Mouse (Mus musculus): Measurements from ENCODE around the gene Olfm2. TPM values are rescaled to one million over a fixed set of nuclear protein-coding genes. Genes with fewer than 3 reads are reported as not detected.

Olfm2 gene
- polyA plus RNA-seq (2012; rRNA removed), result 2.0 and 2.3 TPM in 2 replicates

GRCm38 (mm10) chr9:20746017-20746660 is at the start of gene Olfm2:
TSS of gene Olfm2 (minus strand) at chr9:20746349.
- 0 out of 2 replicates have a peak, but pooled peaks cover 2% of the 10 kb centered on the region for H3K4me1 ChIP-seq (ENCODE audit: control insufficient read depth, insufficient read depth, low read length)
- H3K4me3 ChIP-seq (ENCODE audit: insufficient read depth, low read depth, low read length), result peak within 1 kb of the TSS; percentile 11
- WGBS, result 1% methylated on average over 50 of the region's 50 CpGs
- H3K27me3 ChIP-seq (replicated peaks; ENCODE audit: control insufficient read depth, insufficient read depth, low read length), result peaks cover 3% of the 10 kb centered on the region; the same call in 1 of the 2 replicates
- H3K36me3 ChIP-seq (ENCODE audit: control insufficient read depth, insufficient read depth, low read length), result no peaks in the 10 kb centered on the region
- DNase-seq, result no peak
- no peak for TF ChIP-seq CTCF (conservative IDR thresholded peaks at IDR 0.05; ENCODE audit: insufficient read depth, insufficient read length, low read depth, low read length)
- TF ChIP-seq POLR2A (IDR thresholded peaks at IDR 0.05; ENCODE audit: low read depth, low read length), result no peak
- H3K27ac ChIP-seq (ENCODE audit: insufficient read depth, low read depth, low read length), result no peak within 1 kb of the TSS

GRCm38 (mm10) chr9:20794108-20794806 is 48.1 kb upstream of the Olfm2 start:
- peaks cover 4% of the 10 kb centered on the region for H3K4me1 ChIP-seq (ENCODE audit: control insufficient read depth, insufficient read depth, low read length)
- TF ChIP-seq CTCF (conservative IDR thresholded peaks at IDR 0.05; ENCODE audit: insufficient read depth, insufficient read length, low read depth, low read length) (no peak), POLR2A (IDR thresholded peaks at IDR 0.05; ENCODE audit: low read depth, low read length) (no peak)
- H3K4me3 ChIP-seq (ENCODE audit: insufficient read depth, low read depth, low read length), result no peak overlapping the region
- 39% methylated on average over 7 of the region's 7 CpGs for whole genome bisulfite sequencing
- H3K27ac ChIP-seq (ENCODE audit: insufficient read depth, low read depth, low read length), result no peak overlapping the region
- H3K36me3 ChIP-seq (ENCODE audit: control insufficient read depth, insufficient read depth, low read length), result no peaks in the 10 kb centered on the region
- peak; percentile 59 for DNase-seq
- H3K27me3 ChIP-seq (replicated peaks; ENCODE audit: control insufficient read depth, insufficient read depth, low read length), result no peaks in the 10 kb centered on the region

DNA sequence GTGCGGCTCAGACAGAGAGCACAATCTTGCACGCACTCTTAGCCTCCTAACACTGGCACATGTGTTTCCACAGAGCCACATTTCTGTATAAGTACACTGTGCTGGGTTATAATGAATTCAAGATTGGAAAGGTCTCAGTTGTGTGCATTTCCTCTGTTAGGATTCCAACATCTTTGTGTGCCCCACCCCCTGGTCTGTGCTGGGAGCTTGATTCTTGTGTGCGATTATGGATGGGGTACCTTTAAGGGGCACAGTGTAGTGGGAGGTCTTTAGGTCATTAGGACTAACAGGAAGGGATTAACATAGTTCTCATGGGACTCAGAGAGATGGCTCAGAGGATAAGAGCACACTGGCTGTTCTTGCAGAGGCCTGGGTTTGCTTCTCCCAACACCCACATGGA is 44.2 kb upstream of the Olfm2 start:
- 67% methylated on average over 3 of the region's 3 CpGs for WGBS
- Histone ChIP-seq H3K27ac (ENCODE audit: insufficient read depth, low read depth, low read length) (no peak overlapping the region), H3K4me3 (ENCODE audit: insufficient read depth, low read depth, low read length) (no peak overlapping the region), H3K27me3 (replicated peaks; ENCODE audit: control insufficient read depth, insufficient read depth, low read length) (no peaks in the 10 kb centered on the region), H3K4me1 (ENCODE audit: control insufficient read depth, insufficient read depth, low read length) (peaks cover 4% of the 10 kb centered on the region), H3K36me3 (ENCODE audit: control insufficient read depth, insufficient read depth, low read length) (no peaks in the 10 kb centered on the region)
- no peak for DNase-seq
- TF ChIP-seq CTCF (conservative IDR thresholded peaks at IDR 0.05; ENCODE audit: insufficient read depth, insufficient read length, low read depth, low read length) (no peak), POLR2A (IDR thresholded peaks at IDR 0.05; ENCODE audit: low read depth, low read length) (no peak)

DNA sequence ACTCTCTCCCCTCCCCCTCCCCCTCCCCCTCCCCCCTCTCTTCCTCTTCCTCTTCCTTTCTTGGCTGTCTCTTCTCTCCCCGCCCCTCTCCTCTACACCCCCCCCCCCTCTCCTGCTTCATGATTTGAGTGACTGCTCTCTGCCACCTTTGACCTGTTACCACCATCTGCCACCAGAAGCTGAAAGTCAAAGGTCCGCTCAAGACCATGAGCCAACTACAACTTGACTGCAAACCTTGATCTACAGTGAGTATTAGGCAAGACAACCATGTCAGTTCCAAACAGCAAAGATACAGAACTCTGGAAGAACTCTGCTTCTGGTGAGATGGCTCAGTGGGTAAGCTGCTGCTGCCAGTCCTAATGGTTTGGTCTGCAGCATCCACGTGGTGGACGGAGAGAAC is 43.5 kb upstream of the Olfm2 start:
- 63% methylated on average over 3 of the region's 4 CpGs for WGBS
- no peak overlapping the region for H3K27ac ChIP-seq (ENCODE audit: insufficient read depth, low read depth, low read length)
- DNase-seq, result peak; percentile 51

DNA sequence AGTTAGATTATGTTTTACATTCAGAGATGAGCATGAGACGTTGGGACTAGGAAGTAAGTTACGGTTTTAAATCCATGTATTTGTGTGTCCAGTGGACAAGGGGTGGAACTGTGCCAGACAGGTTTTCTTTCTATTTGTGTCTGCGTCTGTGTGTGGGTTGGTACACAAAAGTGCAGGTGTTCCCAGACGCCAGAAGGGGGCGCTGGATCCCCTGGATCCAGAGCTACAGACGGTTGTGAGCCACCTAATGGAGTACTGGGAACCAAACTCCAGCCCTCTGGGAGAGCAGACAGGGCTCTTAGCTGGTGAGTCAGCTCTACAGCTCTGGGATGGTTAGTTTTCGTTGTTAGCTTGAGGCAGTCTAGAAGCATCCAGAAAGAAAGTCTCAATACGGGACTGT is 41.8 kb upstream of the Olfm2 start:
- Histone ChIP-seq H3K4me1 (ENCODE audit: control insufficient read depth, insufficient read depth, low read length) (peaks cover 4% of the 10 kb centered on the region), H3K36me3 (ENCODE audit: control insufficient read depth, insufficient read depth, low read length) (no peaks in the 10 kb centered on the region), H3K4me3 (ENCODE audit: insufficient read depth, low read depth, low read length) (no peak overlapping the region), H3K27me3 (replicated peaks; ENCODE audit: control insufficient read depth, insufficient read depth, low read length) (no peaks in the 10 kb centered on the region), H3K27ac (ENCODE audit: insufficient read depth, low read depth, low read length) (no peak overlapping the region)
- WGBS, result 74% methylated on average over 8 of the region's 8 CpGs
- no peak for TF ChIP-seq CTCF (conservative IDR thresholded peaks at IDR 0.05; ENCODE audit: insufficient read depth, insufficient read length, low read depth, low read length)
- no peak for TF ChIP-seq POLR2A (IDR thresholded peaks at IDR 0.05; ENCODE audit: low read depth, low read length)
- DNase-seq, result no peak

More for the DNA sequence above, 43.5 kb upstream of the Olfm2 start:
- Histone ChIP-seq H3K4me3 (ENCODE audit: insufficient read depth, low read depth, low read length) (no peak overlapping the region), H3K27me3 (replicated peaks; ENCODE audit: control insufficient read depth, insufficient read depth, low read length) (no peaks in the 10 kb centered on the region), H3K36me3 (ENCODE audit: control insufficient read depth, insufficient read depth, low read length) (no peaks in the 10 kb centered on the region), H3K4me1 (ENCODE audit: control insufficient read depth, insufficient read depth, low read length) (peaks cover 4% of the 10 kb centered on the region)
- no peak for TF ChIP-seq CTCF (conservative IDR thresholded peaks at IDR 0.05; ENCODE audit: insufficient read depth, insufficient read length, low read depth, low read length)
- no peak for TF ChIP-seq POLR2A (IDR thresholded peaks at IDR 0.05; ENCODE audit: low read depth, low read length)

DNA sequence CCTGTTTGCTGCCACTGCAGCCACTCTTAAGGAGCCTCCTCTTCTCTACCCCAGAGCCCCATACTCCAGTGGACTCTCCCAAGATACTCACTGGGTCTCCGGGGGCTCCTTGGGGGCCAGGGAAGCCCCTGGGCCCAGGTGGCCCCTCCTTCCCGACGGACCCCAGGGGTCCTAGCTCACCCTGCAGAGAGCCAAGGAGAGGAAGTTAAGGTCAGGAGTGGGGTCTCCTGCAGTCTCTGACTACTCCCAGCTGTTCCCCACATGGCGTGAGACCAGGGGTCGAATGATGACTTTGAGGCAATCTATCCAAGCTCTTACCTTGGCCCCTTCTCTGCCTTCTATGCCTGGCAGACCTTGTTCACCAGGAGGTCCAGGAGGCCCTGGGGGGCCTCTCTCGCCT is 38.9 kb upstream of the Olfm2 start:
- Histone ChIP-seq H3K27me3 (replicated peaks; ENCODE audit: control insufficient read depth, insufficient read depth, low read length) (no peaks in the 10 kb centered on the region), H3K36me3 (ENCODE audit: control insufficient read depth, insufficient read depth, low read length) (no peaks in the 10 kb centered on the region), H3K4me1 (ENCODE audit: control insufficient read depth, insufficient read depth, low read length) (peaks cover 11% of the 10 kb centered on the region), H3K27ac (ENCODE audit: insufficient read depth, low read depth, low read length) (no peak overlapping the region), H3K4me3 (ENCODE audit: insufficient read depth, low read depth, low read length) (no peak overlapping the region)
- TF ChIP-seq CTCF (conservative IDR thresholded peaks at IDR 0.05; ENCODE audit: insufficient read depth, insufficient read length, low read depth, low read length) (no peak), POLR2A (IDR thresholded peaks at IDR 0.05; ENCODE audit: low read depth, low read length) (no peak)
- 52% methylated on average over 6 of the region's 6 CpGs for WGBS
- no peak for DNase-seq

DNA sequence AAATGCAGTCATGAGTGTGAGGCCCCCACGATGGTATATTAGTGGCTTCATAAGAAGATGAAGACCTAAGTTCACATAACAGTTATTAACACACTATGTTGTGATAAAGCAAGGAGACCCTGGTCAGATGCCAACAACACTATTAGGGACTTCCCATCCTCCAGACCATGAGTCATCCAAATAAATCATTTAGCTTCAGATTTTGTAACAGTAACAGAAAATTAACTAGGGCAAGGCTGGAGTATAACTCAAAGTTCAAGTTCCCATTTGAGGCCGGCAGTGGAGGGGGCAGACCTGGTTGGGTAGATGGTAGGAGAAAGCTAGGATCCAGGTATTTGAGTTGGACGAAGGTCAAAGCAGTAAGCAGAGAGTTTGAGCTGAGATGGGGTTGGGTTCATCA is 35.1 kb upstream of the Olfm2 start:
- Histone ChIP-seq H3K27me3 (replicated peaks; ENCODE audit: control insufficient read depth, insufficient read depth, low read length) (no peaks in the 10 kb centered on the region), H3K4me3 (ENCODE audit: insufficient read depth, low read depth, low read length) (no peak overlapping the region), H3K4me1 (ENCODE audit: control insufficient read depth, insufficient read depth, low read length) (peaks cover 7% of the 10 kb centered on the region; the same call in 1 of the 2 replicates), H3K36me3 (ENCODE audit: control insufficient read depth, insufficient read depth, low read length) (no peaks in the 10 kb centered on the region), H3K27ac (ENCODE audit: insufficient read depth, low read depth, low read length) (peak overlapping the region; percentile 57; the same call in 1 of the 2 replicates)
- DNase-seq, result peak; percentile 83
- 54% methylated on average over 3 of the region's 3 CpGs for WGBS
- TF ChIP-seq CTCF (conservative IDR thresholded peaks at IDR 0.05; ENCODE audit: insufficient read depth, insufficient read length, low read depth, low read length), result no peak
- no peak for TF ChIP-seq POLR2A (IDR thresholded peaks at IDR 0.05; ENCODE audit: low read depth, low read length)
